Mouse (Mus musculus) hindbrain, embryonic 14.5 days (tissue): Measurements from ENCODE around the gene Cdkl1. TPM values are rescaled to one million over a fixed set of nuclear protein-coding genes. Genes with fewer than 3 reads are reported as not detected.
A peak's percentile ranks its signal among the peaks of the same experiment; 100 is the strongest.

Experiments
- ATAC-seq: fragments of 200-750 bp; cut with Nextera tagmentation; 2 replicates; pipeline ENCODE4 v1.8.0; 2017; ENCODE audit warnings: moderate number of reproducible peaks, mild to moderate bottlenecking, moderate TSS enrichment, moderate library complexity; ENCODE audit not compliant: low FRiP score
- DNase-seq: peaks from one replicate; pipeline ENCODE4 v3.0.0-alpha.2; 2015; ENCODE audit warnings: low spot score
- H3K27ac ChIP-seq: fragments of 300-500 bp; sonication (generic); 2 replicates; pipeline ENCODE4 v1.5.1; 2014; ENCODE audit warnings: mild to moderate bottlenecking, moderate library complexity
- H3K27me3 ChIP-seq: fragments of 300-500 bp; sonication (generic); 2 replicates; pipeline ENCODE4 v1.6.1; 2014; ENCODE audit warnings: mild to moderate bottlenecking, low read length, mixed read lengths; ENCODE audit not compliant: control insufficient read depth, insufficient read depth
- H3K36me3 ChIP-seq: fragments of 300-500 bp; sonication (generic); replicated peaks from 2 replicates; pipeline ENCODE4 v1.6.1; 2014; ENCODE audit not compliant: control insufficient read depth, insufficient read depth
- H3K4me1 ChIP-seq: fragments of 300-500 bp; sonication (generic); replicated peaks from 2 replicates; pipeline ENCODE4 v1.6.1; 2014; ENCODE audit warnings: antibody characterized with exemption, low read length, mixed read lengths; ENCODE audit not compliant: control insufficient read depth, insufficient read depth
- H3K4me2 ChIP-seq: fragments of 300-500 bp; sonication (generic); replicated peaks from 2 replicates; pipeline ENCODE4 v1.6.1; 2014; ENCODE audit warnings: mild to moderate bottlenecking, moderate library complexity
- H3K4me3 ChIP-seq: fragments of 300-500 bp; sonication (generic); replicated peaks from 2 replicates; pipeline ENCODE4 v1.5.1; 2014; ENCODE audit warnings: mild to moderate bottlenecking, low read length
- H3K9ac ChIP-seq: fragments of 300-500 bp; sonication (generic); 2 replicates; pipeline ENCODE4 v1.6.1; 2014
- H3K9me3 ChIP-seq: fragments of 300-500 bp; sonication (generic); 2 replicates; pipeline ENCODE4 v1.6.1; 2016; ENCODE audit warnings: low read length; ENCODE audit not compliant: control insufficient read depth
- WGBS: fragments of 180-500 bp; shearing (Covaris S2); extraction: QIAGEN DNeasy Blood & Tissue Kit; methylation state at CpG from one replicate; pipeline ENCODE4 v1.1.7; 2014; 5-methylcytosine and 5-hydroxymethylcytosine counted together
- polyA plus RNA-seq: library from polyadenylated mRNA; unstranded; fragments of >200 nt; fragmentation: Nextera tagmentation; extraction: Ambion mirVana; gene quantifications from 2 replicates; pipeline ENCODE4 v1.2.1, GENCODE M21; 2014

Gene Cdkl1
- polyA plus RNA-seq, 1 experiment from 2014 or later: 10.6 TPM

- Histone ChIP-seq H3K9me3 (no peaks in the 10 kb centered on the region), H3K9ac (no peak overlapping the region), H3K27me3 (no peaks in the 10 kb centered on the region), H3K4me2 (no peak overlapping the region), H3K27ac (no peak overlapping the region), H3K36me3 (no peaks in the 10 kb centered on the region), H3K4me3 (no peak overlapping the region), H3K4me1 (no peaks in the 10 kb centered on the region)
- ATAC-seq (no peak), DNase-seq (no peak)
- 82% methylated on average over 11 of the region's 11 CpGs for WGBS
Measured at GRCm38 (mm10) chr12:69776607-69777340, 14.3 kb downstream of the Cdkl1 start.

DNA sequence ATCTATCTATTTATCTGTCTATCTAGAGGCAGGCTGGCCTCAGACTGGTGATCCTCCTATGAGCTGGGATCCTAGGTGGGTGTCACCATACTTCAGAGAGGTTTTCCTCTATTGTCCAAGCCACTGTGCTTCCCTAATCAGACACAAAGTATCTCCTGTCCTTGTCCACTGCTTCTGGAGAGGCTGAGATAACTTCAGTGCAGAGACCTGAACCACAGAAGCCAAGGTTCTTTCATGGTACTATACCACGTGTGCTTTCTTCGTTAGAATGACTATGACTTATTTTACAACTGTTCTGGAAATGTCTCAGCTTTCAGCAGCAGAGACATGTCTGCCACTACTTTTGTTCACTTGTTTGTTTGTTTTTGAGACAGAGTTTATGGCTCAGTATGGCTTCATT lies 22.2 kb downstream of the Cdkl1 start:
- Histone ChIP-seq H3K9me3 (no peaks in the 10 kb centered on the region), H3K27ac (no peak overlapping the region), H3K27me3 (no peaks in the 10 kb centered on the region), H3K4me1 (peaks cover 7% of the 10 kb centered on the region), H3K36me3 (no peaks in the 10 kb centered on the region), H3K4me2 (no peak overlapping the region), H3K9ac (no peak overlapping the region), H3K4me3 (no peak overlapping the region)
- DNase-seq: no peak
- no peak for ATAC-seq
- 96% methylated on average over 2 of the region's 2 CpGs for WGBS

GRCm38 (mm10) chr12:69767476-69768258 lies 23.4 kb downstream of the Cdkl1 start:
- Histone ChIP-seq H3K4me3 (no peak overlapping the region), H3K4me1 (peaks cover 7% of the 10 kb centered on the region), H3K27me3 (no peaks in the 10 kb centered on the region), H3K27ac (0 out of 2 replicates have a peak overlapping the region, but pooled peaks have one; percentile 38), H3K4me2 (no peak overlapping the region), H3K9ac (no peak overlapping the region), H3K36me3 (no peaks in the 10 kb centered on the region), H3K9me3 (no peaks in the 10 kb centered on the region)
- ATAC-seq: peak; percentile 31
- WGBS: 39% methylated on average over 9 of the region's 9 CpGs
- DNase-seq: no peak

DNA sequence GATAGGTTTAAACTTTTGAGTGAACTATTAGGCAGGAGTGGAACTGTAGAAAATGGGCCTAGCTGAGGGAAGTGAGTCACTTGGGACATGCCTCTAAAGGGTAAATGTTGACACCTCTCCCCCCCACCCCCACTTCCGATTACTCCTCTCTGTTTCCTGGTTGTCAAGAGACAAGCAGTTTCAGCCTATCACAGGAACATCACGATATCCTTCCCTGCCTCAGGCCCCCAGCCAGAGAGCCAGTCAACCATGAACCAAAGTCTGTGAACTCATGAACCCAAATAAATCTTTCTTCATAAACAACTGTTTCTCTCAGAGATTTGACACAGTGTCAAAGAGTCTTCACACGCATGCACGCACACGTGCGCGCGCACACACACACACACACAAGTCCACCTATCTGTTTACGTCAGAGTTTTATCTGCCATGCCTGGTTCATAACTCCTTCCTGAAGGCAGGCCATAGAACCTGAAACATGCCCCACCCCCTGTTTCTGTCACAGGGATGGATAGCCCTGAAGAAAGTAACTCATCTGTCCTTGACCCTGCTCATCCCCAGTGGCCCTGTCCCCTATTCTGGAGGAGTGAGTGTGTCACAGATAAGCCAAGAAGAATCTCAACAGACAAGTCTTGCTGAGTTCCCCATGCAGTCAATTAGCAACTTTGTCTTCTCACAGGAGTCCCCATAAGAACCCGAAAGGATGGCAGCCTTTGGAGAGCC lies 24.7 kb downstream of the Cdkl1 start:
- no peak for ATAC-seq
- 79% methylated on average over 10 of the region's 10 CpGs for WGBS

GRCm38 (mm10) chr12:69765543-69765942 lies 25.5 kb downstream of the Cdkl1 start:
- H3K9ac ChIP-seq: no peak overlapping the region
- H3K4me3 ChIP-seq: no peak overlapping the region
- WGBS: 51% methylated on average over 9 of the region's 9 CpGs
- no peaks in the 10 kb centered on the region for H3K36me3 ChIP-seq
- no peaks in the 10 kb centered on the region for H3K27me3 ChIP-seq
- no peak overlapping the region for H3K27ac ChIP-seq
- DNase-seq (peak; percentile 56), ATAC-seq (no peak)
- peaks cover 7% of the 10 kb centered on the region for H3K4me1 ChIP-seq
- H3K9me3 ChIP-seq: no peaks in the 10 kb centered on the region
- H3K4me2 ChIP-seq: no peak overlapping the region

More for the DNA sequence above, 24.7 kb downstream of the Cdkl1 start:
- no peak for DNase-seq
- no peaks in the 10 kb centered on the region for H3K36me3 ChIP-seq
- H3K4me3 ChIP-seq: no peak overlapping the region
- no peak overlapping the region for H3K4me2 ChIP-seq
- H3K9me3 ChIP-seq: no peaks in the 10 kb centered on the region
- H3K9ac ChIP-seq: no peak overlapping the region
- H3K4me1 ChIP-seq: peaks cover 7% of the 10 kb centered on the region
- no peak overlapping the region for H3K27ac ChIP-seq
- H3K27me3 ChIP-seq: no peaks in the 10 kb centered on the region

- Histone ChIP-seq H3K27me3 (no peaks in the 10 kb centered on the region), H3K4me3 (no peak overlapping the region), H3K36me3 (no peaks in the 10 kb centered on the region), H3K4me2 (no peak overlapping the region), H3K4me1 (peaks cover 9% of the 10 kb centered on the region), H3K9me3 (no peaks in the 10 kb centered on the region), H3K27ac (no peak overlapping the region), H3K9ac (no peak overlapping the region)
- ATAC-seq (no peak), DNase-seq (no peak)
- 79% methylated on average over 2 of the region's 2 CpGs for WGBS
Measured at GRCm38 (mm10) chr12:69761603-69762002, 29.5 kb downstream of the Cdkl1 start.

GRCm38 (mm10) chr12:69760743-69761406 lies 30.2 kb downstream of the Cdkl1 start:
- 82% methylated on average over 20 of the region's 20 CpGs for WGBS
- H3K27ac ChIP-seq: no peak overlapping the region
- peaks cover 9% of the 10 kb centered on the region for H3K4me1 ChIP-seq
- H3K36me3 ChIP-seq: no peaks in the 10 kb centered on the region
- no peak overlapping the region for H3K4me2 ChIP-seq
- no peaks in the 10 kb centered on the region for H3K27me3 ChIP-seq
- DNase-seq (no peak), ATAC-seq (no peak)
- H3K9ac ChIP-seq: no peak overlapping the region; the same call in 1 of the 2 replicates
- no peak overlapping the region for H3K4me3 ChIP-seq
- H3K9me3 ChIP-seq: no peaks in the 10 kb centered on the region

DNA sequence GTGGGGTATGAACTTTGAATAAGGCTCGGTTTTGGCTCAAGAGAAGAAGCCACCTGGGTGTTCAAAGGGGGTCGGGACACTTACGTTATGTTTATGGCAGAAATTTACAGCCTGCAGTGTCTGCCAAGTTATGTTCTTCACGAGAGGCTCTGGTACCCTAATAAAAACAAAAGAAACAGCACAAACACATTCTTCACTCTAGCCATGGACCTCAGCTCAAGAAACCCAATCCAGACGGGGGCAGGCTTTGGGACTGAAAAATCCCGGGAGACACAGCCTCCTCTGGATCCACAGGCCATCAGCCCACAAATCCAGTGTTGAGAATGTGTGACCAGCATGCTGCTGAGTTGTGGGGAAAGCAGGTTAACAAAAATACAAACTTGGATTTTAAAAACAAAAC lies 31.1 kb downstream of the Cdkl1 start:
- Histone ChIP-seq H3K4me1 (peaks cover 9% of the 10 kb centered on the region), H3K27me3 (no peaks in the 10 kb centered on the region)
- 76% methylated on average over 6 of the region's 6 CpGs for WGBS

More for the DNA sequence above, 31.1 kb downstream of the Cdkl1 start:
- Histone ChIP-seq H3K4me3 (no peak overlapping the region), H3K9ac (no peak overlapping the region), H3K36me3 (no peaks in the 10 kb centered on the region), H3K27ac (no peak overlapping the region), H3K9me3 (no peaks in the 10 kb centered on the region), H3K4me2 (no peak overlapping the region)
- ATAC-seq (no peak), DNase-seq (no peak)
